Mouse (Mus musculus) kidney, postnatal 0 days (tissue): ENCODE results near the gene Btnl2. TPM values are rescaled to one million over a fixed set of nuclear protein-coding genes. Genes with fewer than 3 reads are reported as not detected.

Experiments used
- ATAC-seq: fragments of 200-750 bp; cut with Nextera tagmentation; replicated peaks from 2 replicates; pipeline ENCODE4 v1.8.0; 2017; ENCODE audit warnings: low read depth, moderate number of reproducible peaks, moderate TSS enrichment, moderate library complexity; ENCODE audit not compliant: low FRiP score
- DNase-seq: peaks from one replicate; pipeline ENCODE4 v3.0.0-alpha.2; 2016; ENCODE audit warnings: low spot score
- H3K27ac ChIP-seq: fragments of 300-500 bp; sonication (generic); 2 replicates; pipeline ENCODE4 v1.5.1; 2014; ENCODE audit warnings: mild to moderate bottlenecking
- H3K27me3 ChIP-seq: fragments of 300-500 bp; sonication (generic); 2 replicates; pipeline ENCODE4 v1.6.1; 2014; ENCODE audit warnings: low read length, mixed read lengths; ENCODE audit not compliant: insufficient read depth
- H3K36me3 ChIP-seq: fragments of 300-500 bp; sonication (generic); 2 replicates; pipeline ENCODE4 v1.6.1; 2014; ENCODE audit warnings: low read length, mixed read lengths; ENCODE audit not compliant: insufficient read depth
- H3K4me1 ChIP-seq: fragments of 300-500 bp; sonication (generic); replicated peaks from 2 replicates; pipeline ENCODE4 v1.6.1; 2014; ENCODE audit warnings: antibody characterized with exemption, low read length, mixed read lengths; ENCODE audit not compliant: insufficient read depth
- H3K4me2 ChIP-seq: fragments of 300-500 bp; sonication (generic); 2 replicates; pipeline ENCODE4 v1.6.1; 2014; ENCODE audit warnings: mild to moderate bottlenecking, low read length, moderate library complexity, mixed read lengths
- H3K4me3 ChIP-seq: fragments of 300-500 bp; sonication (generic); replicated peaks from 2 replicates; pipeline ENCODE4 v1.5.1; 2014; ENCODE audit warnings: low read depth, low read length
- H3K9ac ChIP-seq: fragments of 300-500 bp; sonication (generic); 2 replicates; pipeline ENCODE4 v1.6.1; 2014; ENCODE audit warnings: low read depth, low read length
- H3K9me3 ChIP-seq: fragments of 300-500 bp; sonication (generic); replicated peaks from 2 replicates; pipeline ENCODE4 v1.6.1; 2016; ENCODE audit warnings: low read length, inconsistent platforms, mixed read lengths
- CTCF ChIP-seq: IDR thresholded peaks from 2 replicates; pipeline ENCODE4 v1.5.1; 2016; ENCODE audit warnings: antibody characterized with exemption, low read depth, mild to moderate bottlenecking, moderate library complexity
- WGBS: fragments of 180-500 bp; shearing (Covaris S2); extraction: QIAGEN DNeasy Blood & Tissue Kit; methylation state at CpG from one replicate; pipeline ENCODE4 v1.1.7; 2014; 5-methylcytosine and 5-hydroxymethylcytosine counted together
- polyA plus RNA-seq: library from polyadenylated mRNA; unstranded; fragments of >200 nt; fragmentation: Nextera tagmentation; extraction: Ambion mirVana; gene quantifications from 2 replicates; pipeline ENCODE4 v1.2.1, GENCODE M21; 2015

Btnl2 gene
- polyA plus RNA-seq, 1 experiment from 2014 or later, result 0.04 TPM

DNA sequence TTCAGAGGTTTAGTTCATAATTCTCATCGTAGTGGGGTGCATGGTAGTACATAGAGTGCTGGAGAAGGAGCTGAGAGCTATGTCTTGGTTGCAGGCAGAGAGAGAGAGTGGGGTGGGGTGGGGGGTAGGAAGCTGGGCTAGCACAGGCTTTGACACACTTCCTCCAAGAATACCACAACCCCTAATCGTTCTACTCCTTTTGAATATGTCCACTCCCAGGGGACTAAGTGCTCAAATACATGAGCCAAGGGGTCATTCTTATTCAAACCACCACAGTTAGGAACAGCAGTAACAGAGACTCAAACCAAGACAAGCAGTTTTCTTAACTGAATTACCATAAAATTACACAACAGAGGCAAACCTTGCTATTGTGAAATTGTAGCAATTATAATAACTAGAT, 32.0 kb downstream of the Btnl2 start:
- DNase-seq, result no peak
- Histone ChIP-seq H3K36me3 (no peaks in the 10 kb centered on the region), H3K4me1 (peaks cover 2% of the 10 kb centered on the region; the same call in 1 of the 2 replicates), H3K27me3 (no peaks in the 10 kb centered on the region), H3K4me3 (no peak overlapping the region), H3K27ac (no peak overlapping the region), H3K9me3 (no peaks in the 10 kb centered on the region), H3K4me2 (no peak overlapping the region), H3K9ac (no peak overlapping the region)
- TF ChIP-seq CTCF, result no peak
- WGBS, result 82% methylated on average over 2 of the region's 2 CpGs
- no peak for ATAC-seq

DNA sequence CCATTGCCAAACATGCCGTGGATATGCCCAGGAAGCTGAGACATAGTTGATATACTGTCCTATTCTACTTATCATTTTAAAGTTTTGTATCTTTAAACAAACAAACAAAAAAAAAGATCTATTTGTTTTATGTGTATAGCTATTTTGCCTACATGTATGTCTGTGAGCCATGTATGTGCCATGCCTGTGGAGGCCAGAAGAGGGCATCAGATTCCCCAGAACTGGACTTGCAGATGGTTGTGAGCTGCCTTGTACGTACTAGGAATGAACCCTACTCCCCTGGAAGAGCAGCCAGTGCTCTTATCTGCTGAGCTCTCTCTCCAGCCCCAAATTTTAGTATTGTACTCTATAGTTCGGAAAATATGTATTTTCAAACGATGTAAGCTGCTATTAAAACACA, 33.9 kb downstream of the Btnl2 start:
- DNase-seq (peak; percentile 65), ATAC-seq (no peak)
- Histone ChIP-seq H3K9ac (no peak overlapping the region), H3K27ac (no peak overlapping the region), H3K36me3 (no peaks in the 10 kb centered on the region), H3K4me1 (peaks cover 5% of the 10 kb centered on the region; the same call in 1 of the 2 replicates), H3K9me3 (no peaks in the 10 kb centered on the region), H3K4me3 (no peak overlapping the region), H3K27me3 (no peaks in the 10 kb centered on the region), H3K4me2 (no peak overlapping the region)
- 33% methylated on average over 4 of the region's 4 CpGs for WGBS
- TF ChIP-seq CTCF, result peak; percentile 80

DNA sequence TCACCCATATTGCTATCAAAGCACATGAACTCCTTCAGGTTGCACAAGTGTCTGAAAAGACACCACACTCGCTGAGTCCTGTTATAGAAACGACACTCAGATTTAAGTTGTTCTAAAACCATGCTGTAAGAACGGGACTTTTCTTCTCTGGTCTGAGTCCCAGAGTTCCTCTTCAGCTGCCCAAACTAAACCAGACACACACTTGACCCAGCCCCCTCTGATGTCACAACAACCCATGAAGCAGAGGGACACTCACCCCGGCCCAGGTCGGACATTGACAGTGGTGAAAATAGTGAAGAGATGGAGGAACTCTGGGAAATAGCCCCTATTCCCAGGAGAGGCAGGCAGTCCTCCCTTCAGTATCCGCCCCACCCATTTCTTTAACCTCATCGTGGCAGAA, 36.9 kb downstream of the Btnl2 start:
- Histone ChIP-seq H3K27ac (no peak overlapping the region), H3K4me3 (no peak overlapping the region), H3K36me3 (no peaks in the 10 kb centered on the region), H3K9ac (no peak overlapping the region), H3K4me1 (peaks cover 5% of the 10 kb centered on the region; the same call in 1 of the 2 replicates), H3K4me2 (no peak overlapping the region), H3K9me3 (no peaks in the 10 kb centered on the region), H3K27me3 (no peaks in the 10 kb centered on the region)
- no peak for TF ChIP-seq CTCF
- WGBS, result 71% methylated on average over 7 of the region's 7 CpGs
- ATAC-seq (no peak), DNase-seq (no peak)

DNA sequence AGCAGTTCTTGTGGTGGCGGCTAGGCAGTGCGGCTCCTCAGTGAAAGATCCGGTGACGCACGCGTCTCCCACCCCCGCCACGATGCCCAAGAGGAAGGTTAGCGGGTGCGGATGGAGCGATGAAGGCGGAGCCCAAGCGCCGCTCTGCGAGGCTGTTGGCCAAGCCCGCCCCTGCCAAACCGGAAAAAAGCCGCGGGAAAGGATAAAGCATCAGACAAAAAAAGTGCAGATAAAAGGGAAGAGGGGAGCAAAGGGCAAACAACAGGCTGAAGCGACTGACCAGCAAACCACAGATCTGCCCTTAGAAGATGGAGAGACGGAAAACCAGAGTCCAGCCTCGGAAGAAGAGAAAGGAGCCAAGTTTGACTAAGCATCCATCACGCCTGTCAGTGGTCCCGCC, 37.7 kb downstream of the Btnl2 start:
- H3K4me3 ChIP-seq, result peak overlapping the region; percentile 18; the same call in 1 of the 2 replicates
- no peak overlapping the region for H3K27ac ChIP-seq
- H3K4me2 ChIP-seq, result peak overlapping the region; percentile 58
- no peaks in the 10 kb centered on the region for H3K27me3 ChIP-seq
- no peaks in the 10 kb centered on the region for H3K9me3 ChIP-seq
- H3K4me1 ChIP-seq, result peaks cover 5% of the 10 kb centered on the region; the same call in 1 of the 2 replicates
- 4% methylated on average over 24 of the region's 24 CpGs for WGBS
- H3K9ac ChIP-seq, result no peak overlapping the region
- H3K36me3 ChIP-seq, result no peaks in the 10 kb centered on the region
- no peak for ATAC-seq
- no peak for TF ChIP-seq CTCF
- peak; percentile 47 for DNase-seq

DNA sequence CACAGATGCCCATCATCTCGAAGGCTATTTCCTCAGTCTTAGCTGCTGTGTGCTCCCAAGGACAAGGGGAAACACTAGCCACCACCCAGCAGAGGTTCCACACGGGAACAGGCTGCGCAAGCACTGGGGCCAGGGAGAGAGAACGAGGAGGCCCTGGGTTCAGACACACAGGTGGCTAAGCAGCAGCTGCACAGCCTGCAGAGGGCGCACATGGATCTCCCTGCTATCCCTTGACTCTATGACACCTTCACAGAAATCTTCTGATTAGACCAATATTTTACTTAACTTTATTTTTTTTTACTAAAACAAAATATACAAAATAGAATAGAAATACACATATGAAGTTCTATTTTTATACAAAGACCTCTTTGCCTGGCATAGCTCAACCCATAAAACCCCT, 42.7 kb downstream of the Btnl2 start:
- Histone ChIP-seq H3K36me3 (no peaks in the 10 kb centered on the region), H3K27ac (no peak overlapping the region), H3K27me3 (no peaks in the 10 kb centered on the region), H3K4me1 (no peaks in the 10 kb centered on the region), H3K9ac (no peak overlapping the region), H3K4me3 (no peak overlapping the region), H3K9me3 (no peaks in the 10 kb centered on the region), H3K4me2 (no peak overlapping the region)
- no peak; the same call in 1 of the 2 replicates for TF ChIP-seq CTCF
- ATAC-seq, result no peak
- no peak for DNase-seq
- 61% methylated on average over 5 of the region's 5 CpGs for WGBS

DNA sequence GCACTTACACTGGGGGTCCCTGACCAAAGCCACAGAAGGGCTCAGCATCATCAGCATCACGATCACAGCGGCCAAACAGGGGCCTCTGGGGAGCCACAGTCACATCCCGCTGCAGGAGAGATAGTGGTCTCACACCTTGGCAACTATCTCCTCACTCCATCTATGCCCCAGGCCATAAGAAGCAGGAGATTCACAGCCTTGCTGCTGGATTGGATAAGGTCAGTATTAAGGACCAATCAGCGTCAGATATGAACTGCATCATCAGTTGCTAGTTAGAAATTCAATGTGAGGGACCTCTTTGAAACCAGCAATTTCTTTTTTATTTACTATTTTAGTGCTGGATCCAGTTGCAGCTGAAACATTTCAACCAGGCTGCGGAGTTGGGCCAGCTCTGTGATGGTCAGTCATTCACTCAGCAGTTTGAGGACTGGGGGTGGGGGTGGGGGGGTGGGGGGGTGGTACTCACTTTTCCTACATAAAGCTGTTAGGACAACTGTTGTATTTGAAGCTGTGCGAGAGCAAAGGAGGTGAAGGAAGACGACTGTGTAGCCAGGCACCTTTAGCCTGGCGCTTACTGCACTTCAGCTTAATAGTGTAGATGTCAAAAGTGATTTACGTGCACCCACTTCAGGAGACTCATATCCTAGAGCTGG, 43.6 kb downstream of the Btnl2 start:
- Histone ChIP-seq H3K4me3 (no peak overlapping the region), H3K36me3 (no peaks in the 10 kb centered on the region), H3K27ac (no peak overlapping the region; the same call in 1 of the 2 replicates), H3K9ac (no peak overlapping the region), H3K9me3 (no peaks in the 10 kb centered on the region), H3K4me2 (peak overlapping the region; percentile 75), H3K4me1 (no peaks in the 10 kb centered on the region), H3K27me3 (no peaks in the 10 kb centered on the region)
- ATAC-seq (peak; percentile 86), DNase-seq (peak; percentile 95)
- WGBS, result 17% methylated on average over 9 of the region's 9 CpGs
- TF ChIP-seq CTCF, result no peak
